Mouse (Mus musculus) frontal cortex, postnatal 14 days (tissue): ENCODE results near the gene Gm21760.
"Not testable (repeated sequence)": the region's sequence is repeated elsewhere in the genome, so short reads cannot be mapped to it uniquely, and the experiment has no call there.

Experiments used
- DNase-seq, 2 experiments: peaks; one replicate each; pipeline ENCODE4 v3.0.0; 2022; ENCODE audit warnings: low spot score in 2 of 2

Gene Gm21760

DNA sequence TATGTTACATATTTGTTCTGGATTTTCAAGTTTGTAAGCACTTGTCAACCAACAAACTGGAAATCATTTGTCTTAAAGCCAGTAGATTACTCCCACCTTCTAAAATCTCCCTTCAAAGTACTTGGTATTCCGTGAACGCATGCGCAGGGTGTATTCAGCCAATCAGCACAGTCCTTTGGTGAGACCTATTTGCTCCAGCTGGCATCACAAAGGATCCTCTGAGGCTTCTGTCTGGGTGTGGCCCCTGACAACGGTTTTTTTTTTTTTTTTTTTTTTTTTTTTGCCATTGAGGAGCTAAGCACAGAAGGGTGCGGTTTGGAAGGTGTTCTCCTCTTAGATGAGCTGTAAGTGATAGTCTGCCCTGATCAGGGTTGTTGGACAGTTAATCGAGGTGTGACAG, at the start of gene Gm21760:
Gene Gm21760, plus strand, starts transcription at position 301 of the 400 bp plus-strand sequence.
- not testable (repeated sequence) for DNase-seq
